Mouse (Mus musculus) adrenal gland, postnatal 4 days (tissue): ENCODE data around the gene Tmem19. TPM values are rescaled to one million over a fixed set of nuclear protein-coding genes. Genes with fewer than 3 reads are reported as not detected.

Experiments
- DNase-seq, 2 experiments: peaks; one replicate each; pipeline ENCODE4 v3.0.0; 2021 to 2022; ENCODE audit warnings: low spot score in 2 of 2, mixed read lengths in 2 of 2
- total RNA-seq, 2 experiments: library from RNA; stranded (reverse); gene quantifications; 2 replicates each; pipeline ENCODE4 v1.2.3; 2021

Tmem19 gene
- total RNA-seq, 2 experiments from 2014 or later, result 34.1 to 42.3 TPM

- DNase-seq, result no peak
These were observed 49.6 kb downstream of the Tmem19 start for GRCm38 (mm10) chr10:115312732-115313131.

GRCm38 (mm10) chr10:115312194-115312593 lies 50.1 kb downstream of the Tmem19 start:
- no peak for DNase-seq

DNA sequence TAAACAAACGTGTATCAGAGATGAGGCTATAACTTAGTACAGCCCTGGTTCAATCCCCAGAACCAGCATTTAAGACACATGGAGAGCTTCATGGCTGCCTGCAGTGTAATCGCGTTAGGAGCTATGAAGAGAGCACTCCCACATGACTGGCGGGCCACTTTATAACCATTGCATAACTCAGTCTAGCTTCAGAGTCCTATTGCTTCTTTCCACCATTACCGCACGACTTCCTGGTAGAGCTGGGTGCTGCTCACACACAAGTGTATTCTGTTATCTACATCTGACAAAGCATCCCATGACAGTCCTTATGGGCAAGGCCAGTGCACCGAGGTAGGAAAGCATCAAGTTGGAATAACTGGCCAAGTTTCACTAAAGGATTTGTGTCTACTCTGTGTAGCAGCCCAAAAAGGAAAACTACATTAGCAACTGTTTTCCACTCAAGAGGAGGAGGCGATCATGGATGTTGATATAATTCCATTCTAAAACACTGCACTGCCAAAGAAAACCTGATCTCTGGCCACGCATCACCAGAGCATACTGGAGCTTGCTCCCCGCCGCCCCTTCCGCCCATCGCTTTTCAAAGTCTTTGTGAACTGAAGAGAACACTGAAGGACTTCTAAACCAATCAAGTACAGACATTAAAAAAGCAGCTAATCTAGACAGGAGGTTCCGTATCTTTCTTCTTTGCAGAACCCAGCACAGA lies 50.9 kb downstream of the Tmem19 start:
- DNase-seq, result no peak

- DNase-seq, result no peak
These were observed 53.1 kb downstream of the Tmem19 start for GRCm38 (mm10) chr10:115309191-115309590.

DNA sequence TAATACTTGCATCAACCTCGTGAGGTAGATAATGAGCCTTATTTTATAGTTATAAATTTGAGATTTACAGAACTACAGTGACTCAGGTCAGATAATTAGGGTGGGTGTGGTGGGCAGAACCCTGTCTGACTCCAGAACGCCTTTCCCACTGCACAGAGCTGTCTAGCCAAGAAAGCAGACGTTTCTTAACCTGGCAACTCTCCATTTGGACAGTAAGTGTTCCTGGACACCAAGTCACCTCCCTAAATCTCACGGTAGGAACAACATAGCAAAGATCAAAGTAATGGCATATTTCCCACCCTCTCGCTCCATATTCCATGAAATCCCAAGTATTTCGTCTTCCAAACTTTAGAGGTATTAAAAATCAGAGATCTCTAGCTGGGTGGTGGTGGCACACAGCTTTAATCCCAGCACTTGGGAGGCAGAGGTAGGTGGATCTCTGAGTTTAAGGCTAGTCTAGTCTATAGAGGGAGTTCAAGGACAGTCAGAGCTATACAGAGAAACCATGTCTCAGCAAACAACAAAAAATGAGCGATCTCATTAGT lies 54.9 kb downstream of the Tmem19 start:
- no peak for DNase-seq

- DNase-seq, result no peak
These were observed 63.6 kb downstream of the Tmem19 start for GRCm38 (mm10) chr10:115298683-115299082.

GRCm38 (mm10) chr10:115297582-115297981 lies 64.7 kb downstream of the Tmem19 start:
- DNase-seq, result no peak

DNA sequence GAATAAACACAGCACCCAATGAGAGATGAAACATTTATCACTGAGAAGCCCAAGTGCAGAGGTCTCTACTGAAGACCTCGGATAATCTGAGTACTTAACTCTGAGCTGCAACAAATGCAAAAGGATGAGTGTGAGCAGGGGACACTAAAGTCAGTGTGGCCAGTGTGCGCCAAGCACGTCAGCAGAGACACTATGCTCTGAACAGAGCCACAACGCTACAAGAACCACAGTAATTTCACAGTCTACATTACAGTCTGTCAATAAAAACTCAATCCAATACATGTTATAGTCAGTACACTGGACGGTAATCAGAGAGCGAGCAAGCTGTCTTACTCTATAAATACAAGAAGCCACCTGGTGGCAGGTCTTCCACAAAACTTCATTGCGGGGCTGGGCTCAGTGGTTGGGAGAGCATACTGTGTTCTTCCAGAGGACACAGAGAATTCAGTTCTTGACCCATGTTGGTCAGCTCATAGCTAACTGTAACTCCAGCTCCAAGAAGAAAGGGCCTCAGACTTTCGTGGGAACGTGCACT lies 65.8 kb downstream of the Tmem19 start:
- no peak for DNase-seq

DNA sequence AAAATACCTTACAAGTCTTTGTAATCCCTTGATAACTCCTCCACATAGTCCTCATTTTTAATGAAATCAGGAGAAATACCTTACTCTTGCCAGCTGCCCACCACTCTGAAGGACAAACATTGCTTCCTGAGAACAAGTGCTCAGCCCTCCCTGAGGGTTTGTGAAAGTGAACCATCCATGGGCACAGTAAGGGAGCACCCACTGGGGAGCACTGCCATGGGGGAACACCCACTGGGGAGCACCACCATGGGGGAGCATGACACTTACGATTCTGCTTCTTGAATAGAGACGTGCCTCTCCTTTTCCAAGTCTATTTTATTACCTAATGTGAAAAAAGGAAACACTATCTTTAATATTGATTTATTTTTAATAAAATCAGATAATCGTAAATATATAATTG lies 67.1 kb downstream of the Tmem19 start:
- DNase-seq, result no peak

DNA sequence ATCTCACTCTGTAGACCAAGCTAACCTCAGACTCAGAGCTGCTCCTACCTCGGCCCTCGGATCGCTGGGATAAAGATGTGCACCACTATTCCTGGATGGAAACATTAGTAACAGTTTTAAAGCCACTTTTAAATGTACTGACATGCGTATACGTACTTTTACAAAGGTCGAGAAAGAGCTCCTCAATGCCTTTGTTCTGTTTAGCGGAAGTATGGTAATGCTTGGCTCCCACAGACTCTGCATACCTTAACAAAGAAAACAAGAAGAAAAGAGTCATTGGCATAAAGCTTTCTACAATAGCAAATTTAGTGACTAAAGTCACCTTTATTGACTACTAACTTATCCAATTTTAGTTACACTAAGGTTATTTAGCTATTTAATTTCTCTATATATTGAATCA lies 67.6 kb downstream of the Tmem19 start:
- no peak for DNase-seq

DNA sequence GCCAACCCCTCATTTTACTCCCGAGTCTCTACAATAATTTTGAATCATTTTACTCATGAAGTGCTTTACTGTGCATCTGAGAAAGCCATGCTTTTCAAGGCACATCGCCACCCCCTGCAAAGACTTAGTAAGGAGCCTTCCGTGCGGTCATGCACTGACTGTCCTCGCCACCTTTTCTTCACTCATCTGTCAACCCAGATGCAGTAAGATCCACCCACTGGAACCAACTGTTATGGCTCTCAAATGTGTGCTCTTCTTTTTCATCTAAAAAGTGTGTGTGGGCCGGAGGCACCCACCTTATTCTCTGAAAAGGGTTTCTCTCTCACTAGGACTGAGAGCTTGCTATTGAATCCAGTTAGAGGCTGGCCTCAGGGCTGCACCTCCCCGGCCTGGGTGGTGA lies 68.4 kb downstream of the Tmem19 start:
- DNase-seq, result no peak

DNA sequence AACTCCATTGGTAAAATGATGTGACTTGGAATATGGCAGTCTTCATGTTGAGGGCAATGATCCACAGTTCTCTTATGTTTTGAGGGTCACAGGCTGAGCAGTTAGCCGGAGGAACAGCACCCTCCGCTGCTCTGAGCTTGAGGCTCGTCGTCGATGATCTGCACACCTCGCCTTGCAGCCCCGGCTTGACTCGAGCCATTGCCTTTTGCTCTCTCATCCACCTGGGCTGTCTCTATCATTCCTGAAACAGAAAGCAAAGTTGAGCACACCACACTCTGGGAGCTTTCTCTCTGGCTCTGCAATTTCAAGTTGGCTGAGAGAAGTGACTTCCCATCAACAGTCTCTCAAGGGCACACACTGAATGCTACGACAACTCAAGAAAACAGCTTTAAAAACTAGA lies 71.6 kb downstream of the Tmem19 start:
- DNase-seq, result no peak

Other genes with a start within 250 kb of the Tmem19 start
- gene Tph2, start 177.5 kb downstream of the Tmem19 start, total RNA-seq, result under 1 TPM; 0.11 to 0.14 TPM
- 10 to 100 TPM; 85.8 to 88.4 TPM for gene Tbc1d15, start 111.0 kb downstream of the Tmem19 start, total RNA-seq
- gene Rab21, start 46.9 kb downstream of the Tmem19 start, total RNA-seq, result 10 to 100 TPM; 47.3 to 48.6 TPM
- 10 to 100 TPM in 1 of 2 experiments, 1 to 10 TPM in 1; 9.7 to 10.6 TPM for gene Thap2, start 21.9 kb upstream of the Tmem19 start, total RNA-seq
- 10 to 100 TPM; 52.5 to 58.3 TPM for gene Zfc3h1, start 22.5 kb upstream of the Tmem19 start, total RNA-seq
- gene A930009A15Rik, start 207.5 kb upstream of the Tmem19 start, total RNA-seq, result not detected
- 10 to 100 TPM; 33.8 to 33.9 TPM for gene Lgr5, start 225.3 kb upstream of the Tmem19 start, total RNA-seq